Mouse (Mus musculus) gastrocnemius, adult 8-10 months (tissue): Measurements from ENCODE around the gene Sept7. TPM values are rescaled to one million over a fixed set of nuclear protein-coding genes. Genes with fewer than 3 reads are reported as not detected.

Experiments
- total RNA-seq, 4 experiments: library from RNA; stranded (reverse); gene quantifications; 2 replicates each; pipeline ENCODE4 v1.2.4; 2022

Gene Sept7
- total RNA-seq, 4 experiments from 2014 or later: 58.3 to 74.3 (median 66.0) TPM

Other genes starting within 250 kb of the Sept7 start
- not detected for gene Gm10181, start 163.0 kb upstream of the Sept7 start, total RNA-seq
- gene Herpud2, start 100.6 kb upstream of the Sept7 start, total RNA-seq: 10 to 100 TPM; 47.3 to 56.0 (median 51.9) TPM
- gene Eepd1, start 229.1 kb downstream of the Sept7 start, total RNA-seq: 100 to 1,000 TPM; 116 to 150 (median 135) TPM